Mouse (Mus musculus): ENCODE measurements at regions not wholly inside any gene's neighbourhood (a gene's known extent, or its start where the extent isn't known, plus 50 kb on each side); places are given as distances from the start of the nearest gene placed in this dataset.

- no peak for TF ChIP-seq CTCF (IDR thresholded peaks at IDR 0.05)
- no peak for TF ChIP-seq EP300 (IDR thresholded peaks at IDR 0.05; ENCODE audit: insufficient read depth, low read depth, low read length)
- TF ChIP-seq POLR2A (IDR thresholded peaks at IDR 0.05; ENCODE audit: insufficient read depth, low read depth, low read length): no peak
Measured at GRCm38 (mm10) chr5:91816376-91816950, 146.4 kb downstream of the Rchy1 start.
